Comparison of ENCODE assay signal across 8 mouse cellular contexts in the genomic region with DNA sequence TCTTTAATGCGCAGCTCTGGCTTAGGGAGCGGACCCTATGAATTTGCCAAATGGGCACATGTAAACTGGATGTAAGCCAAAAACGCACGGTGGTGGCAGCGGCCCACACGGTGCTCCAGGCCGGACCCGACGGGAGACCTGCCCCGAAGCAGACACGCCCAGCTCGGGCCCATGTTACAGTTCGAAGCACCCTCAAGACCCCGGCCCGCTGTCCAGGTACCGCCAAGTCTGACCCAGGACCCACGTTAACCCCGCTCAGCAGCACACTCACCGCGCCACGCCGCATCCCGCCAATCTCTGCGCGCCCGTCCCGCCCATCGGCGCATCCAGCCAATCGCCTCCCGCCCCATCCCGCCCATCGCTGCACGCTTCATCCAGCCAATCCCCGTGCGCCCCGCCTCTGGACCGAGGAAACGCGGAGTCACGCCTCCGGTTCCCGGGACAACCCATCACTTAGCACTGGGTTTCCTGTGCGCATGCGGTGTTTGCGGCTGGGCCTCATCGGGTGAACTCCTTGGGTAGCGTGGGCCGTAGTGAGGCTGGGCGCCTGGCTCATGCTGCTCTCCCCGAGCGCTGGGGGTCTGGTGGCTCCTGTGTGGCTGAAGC. TPM values are rescaled to one million over a fixed set of nuclear protein-coding genes. Genes with fewer than 3 reads are reported as not detected.
DNase-seq lines count a peak whose midpoint lies in the region; ATAC-seq lines count a peak whose summit lies in the region.

A gene (minus strand): TSS at position 372 of the 606 bp plus-strand sequence.

- ATAC-seq in megakaryocyte progenitor cell, adult 5-6 weeks (replicated peaks; ENCODE audit: poor library complexity) = peak; percentile 95

- DNase-seq in adipocyte (ENCODE audit: low spot score) = peak; percentile 98
- DNase-seq in embryo, embryonic 10 days (ENCODE audit: low spot score) = peak; percentile 100
- DNase-seq in gastrocnemius, postnatal 10 days = peak; percentile 97
- DNase-seq in induced T-regulatory cell, adult 2 months (ENCODE audit: low read depth) = peak; percentile 99
- peak; percentile 93 to 97 for DNase-seq in left cerebral cortex, adult 9 months (ENCODE audit: low spot score in 2 of 2)
- DNase-seq in right cerebral cortex, postnatal 14 days = peak; percentile 98
- DNase-seq in urinary bladder, postnatal 36 days (ENCODE audit: low spot score in 2 of 2) = peak; percentile 94 to 98

RNA-seq across cellular contexts. Expression of the gene that starts here (rescaled TPM):
- 10 to 100 TPM; 36.7 to 45.4 TPM for total RNA-seq in gastrocnemius, postnatal 10 days (2021)
- 63.9 and 65.8 TPM in 2 replicates for total RNA-seq in megakaryocyte progenitor cell, adult 5-6 weeks (2015)
- total RNA-seq in megakaryocyte progenitor cell, adult 5-6 weeks (2017) = 48.4 and 52.0 TPM in 2 replicates

Comparison
In these comparisons a context has a peak if more than half of its experiments do, and no peak if none do; other contexts are left out.
1. Peak in every context shown above with its lines: DNase-seq and ATAC-seq.